Mouse (Mus musculus) CH12.LX (cell line): ENCODE results near the gene Oaz3.

Experiments
- CHD1 ChIP-seq: IDR thresholded peaks from 2 replicates; pipeline ENCODE4 v1.6.1; 2012; ENCODE audit warnings: low read depth, low read length, improper control_type of control experiment, inconsistent platforms
- CHD2 ChIP-seq: IDR thresholded peaks from 2 replicates; pipeline ENCODE4 v1.6.1; 2011; ENCODE audit warnings: low read length, improper control_type of control experiment
- CTCF ChIP-seq, 2 experiments: IDR thresholded peaks in 1 of 2; conservative IDR thresholded peaks in 1 of 2; 2 replicates each; pipeline ENCODE4 v1.5.1; 2011 to 2012; ENCODE audit warnings: low read depth in 2 of 2, low read length in 2 of 2, improper control_type of control experiment in 1 of 2, inconsistent platforms in 1 of 2, mild to moderate bottlenecking in 1 of 2, moderate library complexity in 1 of 2
- EP300 ChIP-seq: IDR thresholded peaks from 2 replicates; pipeline ENCODE4 v1.6.1; 2011; ENCODE audit warnings: low read length, improper control_type of control experiment
- MAX ChIP-seq: IDR thresholded peaks from 2 replicates; pipeline ENCODE4 v1.6.1; 2011; ENCODE audit warnings: low read length, improper control_type of control experiment
- NELFE ChIP-seq: IDR thresholded peaks from 2 replicates; pipeline ENCODE4 v1.6.1; 2011; ENCODE audit warnings: low read depth, low read length, improper control_type of control experiment
- POLR2A ChIP-seq: IDR thresholded peaks from 2 replicates; pipeline ENCODE4 v1.6.1; 2011; ENCODE audit warnings: low read depth, mild to moderate bottlenecking, improper control_type of control experiment, low read length
- RCOR1 ChIP-seq: conservative IDR thresholded peaks from 2 replicates; pipeline ENCODE4 v1.6.1; 2012; ENCODE audit warnings: low read depth, mild to moderate bottlenecking, inconsistent platforms, low read length, improper control_type of control experiment
- SIN3A ChIP-seq: IDR thresholded peaks from 2 replicates; pipeline ENCODE4 v1.6.1; 2012; ENCODE audit warnings: low read length, improper control_type of control experiment, inconsistent platforms
- SMC3 ChIP-seq: IDR thresholded peaks from 2 replicates; pipeline ENCODE4 v1.6.1; 2011; ENCODE audit warnings: low read depth, low read length, improper control_type of control experiment
- TBP ChIP-seq: conservative IDR thresholded peaks from 2 replicates; pipeline ENCODE4 v1.6.1; 2011; ENCODE audit warnings: low read depth, low read length, improper control_type of control experiment
- UBTF ChIP-seq: IDR thresholded peaks from 2 replicates; pipeline ENCODE4 v1.6.1; 2012; ENCODE audit warnings: low read depth, mild to moderate bottlenecking, inconsistent platforms, low read length, improper control_type of control experiment, moderate library complexity
- ZMIZ1 ChIP-seq: IDR thresholded peaks from 2 replicates; pipeline ENCODE4 v1.6.1; 2012; ENCODE audit warnings: low read depth, mild to moderate bottlenecking, inconsistent platforms, low read length, improper control_type of control experiment

- TF ChIP-seq SIN3A (no peak), TBP (no peak), CHD1 (no peak), MAX (no peak), CHD2 (no peak), NELFE (no peak), POLR2A (no peak), CTCF (conservative IDR thresholded peaks at IDR 0.05 in 1 of 2, IDR thresholded peaks at IDR 0.05 in 1 of 2; ENCODE audit: low read depth in 2 of 2, low read length in 2 of 2) (no peak), SMC3 (no peak), EP300 (no peak), ZMIZ1 (no peak), RCOR1 (no peak), UBTF (no peak)
These were observed 31.2 kb downstream of the Oaz3 start for GRCm38 (mm10) chr3:94412530-94412929.
